Mouse (Mus musculus) cortical plate, adult 2 months (tissue): ENCODE measurements at regions not wholly inside any gene's neighbourhood (a gene's known extent, or its start where the extent isn't known, plus 50 kb on each side); places are given as distances from the start of the nearest gene placed in this dataset.

Experiments used
- H3K27ac ChIP-seq: fragments of 200-500 bp; 2 replicates; pipeline ENCODE4 v1.5.1; 2012; ENCODE audit warnings: low read length, control low read depth, inconsistent platforms; ENCODE audit not compliant: insufficient read depth
- H3K4me1 ChIP-seq: fragments of 200-500 bp; 2 replicates; pipeline ENCODE4 v1.6.1; 2011; ENCODE audit warnings: low read length; ENCODE audit not compliant: control insufficient read depth, insufficient read depth
- H3K4me3 ChIP-seq: fragments of 200-500 bp; 2 replicates; pipeline ENCODE4 v1.5.1; 2011; ENCODE audit warnings: mild to moderate bottlenecking, low read length, control low read depth; ENCODE audit not compliant: insufficient read depth
- CTCF ChIP-seq: fragments of 200-500 bp; IDR thresholded peaks from 2 replicates; pipeline ENCODE4 v1.5.1; 2011; ENCODE audit warnings: mild to moderate bottlenecking, control low read depth, low read length; ENCODE audit not compliant: insufficient read depth; ENCODE audit errors: extremely low read depth
- POLR2A ChIP-seq: fragments of 200-500 bp; IDR thresholded peaks from 2 replicates; pipeline ENCODE4 v1.6.1; 2011; ENCODE audit warnings: mild to moderate bottlenecking, low read length, control low read depth; ENCODE audit not compliant: insufficient read depth; ENCODE audit errors: extremely low read depth

- Histone ChIP-seq H3K27ac (no peak overlapping the region), H3K4me1 (no peaks in the 10 kb centered on the region), H3K4me3 (no peak overlapping the region)
- TF ChIP-seq CTCF: no peak
- no peak for TF ChIP-seq POLR2A
Observed at GRCm38 (mm10) chr5:97625200-97625599, 168.4 kb upstream of the Gk2 start.

DNA sequence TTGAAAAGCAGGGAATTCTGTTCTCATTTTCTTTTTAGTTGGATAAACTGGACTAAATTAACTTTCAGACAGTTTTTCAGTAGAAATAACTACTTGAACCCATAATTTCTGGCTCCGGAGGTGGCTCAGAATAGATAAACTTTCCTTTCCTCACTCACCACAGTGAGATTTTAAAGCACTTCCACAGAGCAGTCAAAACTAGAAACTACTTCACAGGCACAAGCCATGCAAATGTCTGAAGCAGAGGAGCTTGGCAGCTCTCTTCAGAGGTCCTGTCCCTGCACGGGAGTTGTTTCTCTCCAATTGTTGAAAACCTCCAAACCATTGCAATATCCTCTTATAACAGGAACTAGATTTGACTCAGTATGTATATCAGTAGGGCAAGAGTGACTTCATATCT, 163.1 kb upstream of the Gk2 start:
- H3K4me1 ChIP-seq: no peaks in the 10 kb centered on the region

DNA sequence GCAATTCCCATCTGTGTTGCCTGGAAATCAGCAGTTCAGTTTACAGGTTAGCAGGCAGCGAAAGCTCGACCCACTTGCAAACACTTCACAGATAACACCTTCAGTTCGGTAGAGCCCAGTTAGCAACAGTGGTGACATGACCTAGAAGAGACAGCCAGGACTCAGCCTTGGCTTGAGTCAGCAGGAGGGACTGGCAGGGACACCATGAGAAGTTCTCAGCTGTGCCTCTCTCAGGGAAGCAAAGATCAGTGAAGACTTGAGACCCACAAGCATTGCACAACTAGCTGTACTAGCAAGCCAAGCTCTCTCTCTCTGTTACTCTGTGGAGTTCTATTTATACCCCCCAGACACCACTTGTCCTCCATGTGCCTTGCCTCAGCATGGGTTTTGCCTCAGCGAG, 161.6 kb upstream of the Gk2 start:
- no peaks in the 10 kb centered on the region for H3K4me1 ChIP-seq

More for the DNA sequence above, 163.1 kb upstream of the Gk2 start:
- Histone ChIP-seq H3K4me3 (no peak overlapping the region), H3K27ac (no peak overlapping the region)
- no peak for TF ChIP-seq CTCF
- TF ChIP-seq POLR2A: no peak

GRCm38 (mm10) chr5:97602176-97602575, 145.4 kb upstream of the Gk2 start:
- Histone ChIP-seq H3K4me3 (no peak overlapping the region), H3K27ac (no peak overlapping the region), H3K4me1 (no peaks in the 10 kb centered on the region; the same call in 1 of the 2 replicates)
- TF ChIP-seq POLR2A (no peak), CTCF (no peak)

More for the DNA sequence above, 161.6 kb upstream of the Gk2 start:
- no peak overlapping the region for H3K27ac ChIP-seq
- no peak overlapping the region for H3K4me3 ChIP-seq
- TF ChIP-seq CTCF (no peak), POLR2A (no peak)

- no peaks in the 10 kb centered on the region; the same call in 1 of the 2 replicates for H3K4me1 ChIP-seq
- TF ChIP-seq CTCF (no peak), POLR2A (no peak)
- no peak overlapping the region for H3K4me3 ChIP-seq
- H3K27ac ChIP-seq: no peak overlapping the region
Observed at GRCm38 (mm10) chr5:97601384-97601783, 144.6 kb upstream of the Gk2 start.

GRCm38 (mm10) chr5:97598741-97599140, 141.9 kb upstream of the Gk2 start:
- H3K27ac ChIP-seq: no peak overlapping the region
- TF ChIP-seq CTCF: peak; percentile 39
- no peak for TF ChIP-seq POLR2A
- no peak overlapping the region for H3K4me3 ChIP-seq
- no peaks in the 10 kb centered on the region; the same call in 1 of the 2 replicates for H3K4me1 ChIP-seq

GRCm38 (mm10) chr5:97595916-97596315, 139.1 kb upstream of the Gk2 start:
- H3K4me3 ChIP-seq: no peak overlapping the region
- H3K27ac ChIP-seq: no peak overlapping the region
- H3K4me1 ChIP-seq: no peaks in the 10 kb centered on the region; the same call in 1 of the 2 replicates
- TF ChIP-seq POLR2A (no peak), CTCF (no peak)

- Histone ChIP-seq H3K4me1 (no peaks in the 10 kb centered on the region; the same call in 1 of the 2 replicates), H3K27ac (no peak overlapping the region), H3K4me3 (no peak overlapping the region)
- TF ChIP-seq POLR2A (no peak), CTCF (no peak)
Observed at GRCm38 (mm10) chr5:97594081-97594480, 137.3 kb upstream of the Gk2 start.

DNA sequence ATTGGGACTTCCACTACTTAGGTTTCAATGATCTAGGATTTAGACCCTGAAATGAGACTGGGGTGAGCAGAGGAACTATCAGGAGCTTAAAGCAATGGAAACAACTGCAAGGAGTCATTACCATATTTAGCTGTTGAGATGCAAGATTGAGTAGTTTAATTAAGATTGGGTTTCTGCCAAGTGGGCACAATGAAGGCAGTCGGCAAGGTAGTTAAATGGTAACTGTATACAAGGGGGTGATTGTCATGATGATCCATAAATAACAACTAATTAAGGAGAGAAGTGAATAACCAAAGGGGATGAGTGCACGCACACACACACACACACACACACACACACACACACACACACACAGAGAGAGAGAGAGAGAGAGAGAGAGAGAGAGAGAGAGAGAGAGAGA, 125.7 kb upstream of the Gk2 start:
- TF ChIP-seq POLR2A (no peak), CTCF (no peak)
- Histone ChIP-seq H3K27ac (no peak overlapping the region), H3K4me3 (no peak overlapping the region), H3K4me1 (no peaks in the 10 kb centered on the region)

- no peak overlapping the region for H3K4me3 ChIP-seq
- H3K27ac ChIP-seq: no peak overlapping the region
- H3K4me1 ChIP-seq: no peaks in the 10 kb centered on the region
- no peak for TF ChIP-seq CTCF
- no peak for TF ChIP-seq POLR2A
Observed at GRCm38 (mm10) chr5:97565486-97565885, 108.7 kb upstream of the Gk2 start.
